Mouse (Mus musculus): Measurements from ENCODE around the gene Zfp541. TPM values are rescaled to one million over a fixed set of nuclear protein-coding genes. Genes with fewer than 3 reads are reported as not detected.

The Zfp541 gene
- total RNA-seq, 2 experiments from 2014 or later: not detected

- peak; percentile 85 for DNase-seq
These were observed 67.8 kb downstream of the Zfp541 start, which contains the start of gene Slc8a2 for GRCm38 (mm10) chr7:16129421-16129845. TSS of gene Slc8a2 (plus strand) at chr7:16129826.

DNA sequence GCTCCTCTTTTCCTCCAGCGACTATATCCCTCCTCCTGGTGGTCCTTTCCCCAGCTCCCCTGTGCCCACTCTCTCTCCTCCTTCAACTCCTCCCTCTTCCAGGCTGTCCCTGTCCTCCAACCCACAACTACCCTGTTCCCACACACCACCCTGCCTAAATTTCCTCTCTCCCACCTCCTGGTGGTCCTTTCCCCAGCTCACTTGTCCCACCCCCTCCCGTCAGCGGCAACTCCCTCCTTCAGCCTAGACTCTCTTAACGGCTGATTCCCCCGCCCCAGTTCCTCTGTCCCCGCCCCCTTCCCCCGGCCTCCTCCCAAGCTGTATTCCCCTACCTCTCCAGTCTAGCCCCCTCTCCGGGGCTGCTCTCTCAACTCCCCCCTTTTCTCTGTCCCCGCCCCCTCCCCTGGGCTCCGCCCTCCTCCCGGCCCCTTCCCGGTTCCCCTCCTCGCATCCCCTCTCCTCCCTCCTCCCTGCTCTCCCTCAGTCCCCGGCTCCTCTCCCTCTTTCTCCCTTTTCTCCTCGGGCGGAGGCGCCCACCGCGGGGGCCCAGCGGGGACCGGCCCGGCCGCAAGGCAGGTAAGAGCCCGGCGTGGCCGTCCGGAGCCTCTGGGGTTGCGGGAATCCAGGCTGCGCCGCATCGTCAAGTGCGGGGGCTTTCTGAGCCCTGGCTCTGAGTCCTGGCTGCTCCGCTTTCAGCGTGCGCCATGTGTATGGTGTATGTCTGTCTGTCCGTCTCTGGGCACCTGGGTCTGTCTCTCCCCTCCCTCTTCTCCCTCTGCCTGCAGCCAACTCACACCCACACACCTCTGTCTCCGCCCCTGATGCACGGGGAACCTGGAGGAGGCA lies 68.5 kb downstream of the Zfp541 start:
- DNase-seq: peak; percentile 49

DNA sequence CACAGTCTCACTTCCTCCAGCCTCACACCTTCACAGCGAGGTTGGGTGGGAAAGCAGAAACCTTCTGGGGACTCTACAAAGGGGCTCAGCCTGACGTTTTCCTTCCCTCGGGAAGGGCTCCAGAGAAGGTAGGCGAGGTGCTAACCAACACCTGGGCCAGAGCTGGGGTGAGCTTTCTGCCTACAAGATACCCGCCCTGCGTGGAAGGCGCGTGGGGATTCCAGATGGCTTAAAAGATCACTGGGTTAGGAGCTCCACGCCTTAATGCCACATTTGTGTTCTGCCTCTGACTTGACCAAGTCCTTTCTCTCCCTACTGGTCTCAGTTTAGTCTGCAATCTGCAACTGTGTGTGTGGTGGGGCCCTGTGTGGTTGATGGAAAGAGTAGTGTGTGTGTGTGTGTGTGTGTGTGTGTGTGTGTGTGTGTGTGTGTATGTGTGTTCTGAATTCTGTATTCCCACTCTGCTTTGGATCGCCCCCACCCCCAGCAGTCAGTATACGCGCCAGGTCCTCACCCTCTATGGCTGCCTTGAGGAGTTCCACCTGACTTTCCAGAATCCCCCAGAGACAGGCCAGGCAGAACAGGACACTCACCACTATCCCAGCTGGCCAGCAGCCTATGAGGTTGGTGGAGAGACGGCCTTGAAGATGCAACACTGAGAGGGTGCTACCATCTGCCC lies 69.5 kb downstream of the Zfp541 start:
- no peak for DNase-seq

DNA sequence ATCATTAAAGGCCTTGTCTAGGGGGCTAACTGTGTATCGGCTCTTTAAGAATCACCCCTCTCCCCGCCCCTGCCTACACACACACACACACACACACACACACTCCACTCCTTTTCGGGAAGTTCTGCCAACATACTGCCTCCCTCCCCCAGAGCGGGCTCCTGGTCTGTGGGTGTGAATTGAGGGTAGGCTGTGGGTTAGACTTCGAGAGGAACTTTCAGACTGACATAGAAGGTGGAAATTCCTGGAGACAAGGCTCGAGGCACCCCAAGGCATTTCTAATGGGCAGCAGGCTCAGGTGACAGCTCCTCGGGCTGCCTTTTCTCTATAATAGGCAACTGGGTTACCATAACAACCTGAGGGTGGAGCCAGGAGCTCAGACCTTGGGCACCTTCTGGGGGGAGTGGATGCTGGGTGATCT lies 70.6 kb downstream of the Zfp541 start:
- no peak for DNase-seq

GRCm38 (mm10) chr7:16132926-16133325 lies 71.3 kb downstream of the Zfp541 start:
- no peak for DNase-seq

GRCm38 (mm10) chr7:16133691-16134090 lies 72.1 kb downstream of the Zfp541 start:
- DNase-seq: no peak

GRCm38 (mm10) chr7:16134951-16135392 lies 73.4 kb downstream of the Zfp541 start:
- DNase-seq: no peak

Other genes starting within 250 kb of the Zfp541 start
- gene Obox6, start 222.1 kb upstream of the Zfp541 start, total RNA-seq (2021): not detected
- not detected for gene Crx, start 181.8 kb upstream of the Zfp541 start, total RNA-seq (2021)
- gene Crxos, start 179.2 kb upstream of the Zfp541 start, total RNA-seq (2021): not detected
- gene Selenow, start 139.4 kb upstream of the Zfp541 start, total RNA-seq (2021): 100 to 1,000 TPM; 194 to 214 TPM
- gene Nop53, start 115.7 kb upstream of the Zfp541 start, total RNA-seq (2021): 100 to 1,000 TPM; 139 to 142 TPM
- gene Ehd2, start 94.2 kb upstream of the Zfp541 start, total RNA-seq (2021): 100 to 1,000 TPM; 193 to 197 TPM
- 1 to 10 TPM; 7.6 to 7.8 TPM for gene Bicra, start 13.9 kb upstream of the Zfp541 start, total RNA-seq (2021)
- gene Napa, start 36.6 kb downstream of the Zfp541 start, total RNA-seq (2021): 100 to 1,000 TPM in 1 of 2 experiments, 10 to 100 TPM in 1; 90.4 to 104 TPM
- gene Kptn, start 58.1 kb downstream of the Zfp541 start, total RNA-seq (2021): 10 to 100 TPM; 23.8 to 25.9 TPM
- 1 to 10 TPM; 2.0 TPM for gene Slc8a2, start 68.0 kb downstream of the Zfp541 start, total RNA-seq (2021)
- 1 to 10 TPM; 8.6 to 9.4 TPM for gene Meis3, start 113.3 kb downstream of the Zfp541 start, total RNA-seq (2021)
- 10 to 100 TPM in 1 of 2 experiments, 1 to 10 TPM in 1; 9.5 to 11.0 TPM for gene Dhx34, start 160.2 kb downstream of the Zfp541 start, total RNA-seq (2021)
- gene C5ar2, start 182.3 kb downstream of the Zfp541 start, total RNA-seq (2021): under 1 TPM; 0.45 to 0.50 TPM
- 1 to 10 TPM; 1.8 to 1.9 TPM for gene C5ar1, start 197.7 kb downstream of the Zfp541 start, total RNA-seq (2021)
- gene Inafm1, start 211.8 kb downstream of the Zfp541 start, total RNA-seq (2021): 10 to 100 TPM; 12.5 to 13.6 TPM
- gene Ccdc9, start 225.0 kb downstream of the Zfp541 start, total RNA-seq (2021): 10 to 100 TPM; 39.4 to 43.1 TPM
- gene Bbc3, start 246.6 kb downstream of the Zfp541 start, total RNA-seq (2021): 1 to 10 TPM; 7.0 to 9.0 TPM

All from heart, postnatal 4 days (tissue).